Mouse (Mus musculus): ENCODE measurements around the gene Laptm5. TPM values are rescaled to one million over a fixed set of nuclear protein-coding genes. Genes with fewer than 3 reads are reported as not detected.
A peak's percentile ranks its signal among the peaks of the same experiment; 100 is the strongest.

Gene Laptm5
- polyA plus RNA-seq, 1 experiment: 63.2 TPM

GRCm38 (mm10) chr4:130896372-130896771 lies 16.6 kb upstream of the Laptm5 start:
- peak in 1 of 2 experiments; percentile 65 for DNase-seq (ENCODE audit: extremely low spot score in 1 of 2, low spot score in 1 of 2)

DNA sequence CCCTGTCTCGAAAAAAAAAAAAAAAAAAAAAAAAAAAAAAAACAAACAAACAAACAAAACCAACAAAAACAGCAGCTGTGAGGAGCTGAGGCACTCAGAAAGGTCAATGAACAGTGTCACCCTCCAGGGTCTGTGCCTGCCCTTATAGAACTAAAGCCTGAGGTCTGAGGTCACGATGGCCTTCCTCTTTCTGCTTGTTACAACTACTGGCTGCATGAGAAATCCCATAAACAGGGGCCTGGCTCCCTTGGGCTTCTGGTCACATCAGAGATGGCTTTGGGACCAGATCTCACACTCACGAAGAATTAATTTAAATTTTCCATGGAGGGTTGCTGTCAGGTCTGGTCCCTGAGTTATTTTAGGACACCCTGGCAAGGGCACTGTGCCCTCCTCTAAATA lies 13.5 kb upstream of the Laptm5 start:
- DNase-seq (ENCODE audit: extremely low spot score in 1 of 2, low spot score in 1 of 2): no peak

DNA sequence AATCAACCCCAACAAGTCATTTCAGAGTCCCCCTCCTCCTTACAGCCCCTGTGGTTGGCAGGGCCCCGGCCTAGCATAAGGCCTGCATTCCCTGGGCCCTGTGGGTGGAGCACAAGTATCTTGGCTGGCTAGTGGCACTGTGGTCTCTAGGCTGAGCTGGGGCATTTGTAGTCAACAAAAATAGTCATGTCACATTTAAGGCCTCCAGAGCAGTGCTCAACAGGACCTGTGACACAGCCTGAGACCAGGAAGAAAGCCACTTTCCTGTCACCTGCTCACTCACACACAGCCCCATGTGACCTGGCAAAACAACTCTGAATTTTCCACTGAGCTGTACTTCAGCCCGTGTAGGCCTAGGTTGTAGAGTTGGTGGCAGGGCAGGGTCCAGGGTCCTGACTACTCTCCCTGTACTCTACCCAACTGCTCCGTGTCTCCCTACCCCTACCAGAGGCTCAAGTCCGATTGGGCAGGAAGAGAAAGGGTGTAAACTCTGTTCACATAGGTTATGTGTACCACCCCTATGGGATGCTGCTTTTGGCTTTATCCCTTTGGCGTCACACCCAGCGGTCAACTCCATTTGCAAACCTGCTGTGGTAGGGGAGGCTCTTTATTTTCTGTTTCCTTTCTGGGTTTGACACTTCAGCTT lies 13.0 kb upstream of the Laptm5 start:
- no peak for DNase-seq (ENCODE audit: extremely low spot score in 1 of 2, low spot score in 1 of 2)

GRCm38 (mm10) chr4:130900746-130901145 lies 12.2 kb upstream of the Laptm5 start:
- no peak for DNase-seq (ENCODE audit: extremely low spot score in 1 of 2, low spot score in 1 of 2)

DNA sequence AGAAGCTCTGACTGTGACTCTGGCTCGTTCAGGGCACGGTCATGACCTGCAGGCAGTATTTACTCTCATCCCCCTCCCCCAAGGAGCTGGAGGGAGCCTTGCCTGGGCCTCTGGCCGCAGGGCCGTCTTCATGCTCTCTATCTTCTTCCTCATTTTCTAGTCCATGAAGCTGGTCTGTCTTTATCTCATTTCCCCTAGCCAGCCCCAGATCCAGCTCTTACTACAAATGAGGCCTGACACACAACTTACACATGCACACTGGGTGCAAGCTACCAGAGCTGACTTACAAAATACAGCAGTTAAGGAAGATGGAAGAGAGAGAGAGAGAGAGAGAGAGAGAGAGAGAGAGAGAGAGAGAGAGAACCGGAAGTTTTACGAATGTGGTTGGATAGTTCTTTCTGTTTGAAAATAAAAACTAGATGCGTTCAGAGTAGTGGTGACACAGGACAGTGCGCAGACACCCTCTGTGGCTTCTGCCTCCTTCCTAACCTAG lies 10.6 kb upstream of the Laptm5 start:
- DNase-seq (ENCODE audit: extremely low spot score in 1 of 2, low spot score in 1 of 2): no peak

- DNase-seq (ENCODE audit: extremely low spot score in 1 of 2, low spot score in 1 of 2): no peak
These were observed 7.9 kb upstream of the Laptm5 start for GRCm38 (mm10) chr4:130905025-130905424.

- DNase-seq (ENCODE audit: extremely low spot score in 1 of 2, low spot score in 1 of 2): no peak
These were observed 7.0 kb upstream of the Laptm5 start for GRCm38 (mm10) chr4:130905882-130906281.

DNA sequence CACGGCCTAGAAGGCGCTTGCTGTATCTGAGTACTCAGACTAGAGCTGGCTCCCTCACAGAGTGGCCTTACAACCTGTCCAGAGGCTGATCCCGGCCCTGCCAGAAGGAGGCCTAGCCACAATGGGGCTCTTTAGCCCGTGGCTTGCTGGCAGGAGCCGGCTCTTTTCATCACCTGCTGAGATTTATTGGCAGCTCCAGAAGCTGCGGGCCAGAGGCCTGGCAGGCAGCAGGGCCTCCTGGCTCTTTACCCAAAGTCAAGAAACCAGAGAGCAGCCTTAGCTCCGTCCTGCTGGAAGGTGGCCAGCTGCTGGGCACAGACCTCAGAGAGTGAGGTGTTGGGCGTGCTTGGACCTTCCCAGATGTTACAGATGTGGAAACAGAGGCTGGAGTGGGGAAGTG lies 6.6 kb upstream of the Laptm5 start:
- DNase-seq (ENCODE audit: extremely low spot score in 1 of 2, low spot score in 1 of 2): peak in 1 of 2 experiments; percentile 31

DNA sequence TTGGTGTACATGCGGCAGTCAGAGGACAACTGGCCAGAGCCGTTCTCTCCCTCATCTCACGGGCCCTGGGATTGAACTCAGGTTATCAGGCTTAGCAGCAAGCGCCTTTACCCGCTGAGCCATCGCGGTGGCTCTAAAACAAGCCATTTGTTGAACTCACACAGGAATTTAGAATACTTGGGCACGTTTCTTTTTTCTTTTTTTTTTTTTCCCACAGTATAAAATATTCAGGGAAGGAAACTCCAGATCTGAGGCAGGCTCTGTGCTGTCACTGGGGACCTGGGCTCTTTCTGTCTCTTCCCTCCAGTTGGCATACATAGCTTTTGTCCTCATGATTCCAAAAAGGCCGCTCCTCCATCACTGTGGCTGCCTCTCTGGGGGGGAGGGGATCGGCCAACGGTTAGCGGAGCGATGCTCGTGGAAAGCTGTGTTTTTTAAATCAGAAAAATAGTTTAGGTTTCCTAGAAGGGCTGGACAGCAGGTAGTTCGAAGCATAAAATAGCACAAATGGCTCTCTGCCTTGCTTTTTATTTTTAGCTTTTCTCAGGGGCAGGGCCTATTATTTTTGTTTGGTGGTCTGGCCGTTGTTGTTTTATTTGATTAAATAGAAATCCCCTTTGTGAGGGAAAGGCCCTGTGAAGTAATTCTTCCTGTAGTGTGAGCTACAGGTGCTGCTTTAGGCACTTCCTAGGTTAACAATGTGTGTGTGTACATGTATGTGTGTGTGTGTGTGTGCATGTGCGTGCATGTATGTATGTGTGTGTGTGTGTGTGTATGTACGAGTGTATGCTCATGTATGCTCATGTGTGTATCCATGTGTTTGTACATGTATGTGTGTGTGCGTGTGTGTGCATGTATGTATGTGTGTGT lies 5.5 kb upstream of the Laptm5 start:
- DNase-seq (ENCODE audit: extremely low spot score in 1 of 2, low spot score in 1 of 2): no peak

DNA sequence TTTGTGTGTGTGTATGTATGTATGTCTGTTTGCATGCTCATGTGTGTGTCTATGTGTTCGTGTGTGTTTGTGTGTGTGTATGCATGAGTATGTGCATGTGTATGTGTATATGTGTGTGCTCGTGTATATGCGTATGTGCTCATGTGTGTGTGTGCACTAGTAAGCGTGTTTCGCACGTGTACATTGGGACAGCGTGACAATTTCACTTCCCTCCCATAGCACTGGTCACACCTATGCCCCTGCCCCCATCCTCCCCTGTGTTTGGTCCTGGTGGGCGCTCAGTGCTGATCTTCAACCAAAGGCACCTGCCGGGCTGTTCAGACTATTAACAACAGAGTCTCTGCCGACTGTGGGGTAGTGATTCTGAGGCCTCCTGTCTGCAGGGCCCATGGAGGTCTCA lies 4.8 kb upstream of the Laptm5 start:
- DNase-seq (ENCODE audit: extremely low spot score in 1 of 2, low spot score in 1 of 2): no peak

DNA sequence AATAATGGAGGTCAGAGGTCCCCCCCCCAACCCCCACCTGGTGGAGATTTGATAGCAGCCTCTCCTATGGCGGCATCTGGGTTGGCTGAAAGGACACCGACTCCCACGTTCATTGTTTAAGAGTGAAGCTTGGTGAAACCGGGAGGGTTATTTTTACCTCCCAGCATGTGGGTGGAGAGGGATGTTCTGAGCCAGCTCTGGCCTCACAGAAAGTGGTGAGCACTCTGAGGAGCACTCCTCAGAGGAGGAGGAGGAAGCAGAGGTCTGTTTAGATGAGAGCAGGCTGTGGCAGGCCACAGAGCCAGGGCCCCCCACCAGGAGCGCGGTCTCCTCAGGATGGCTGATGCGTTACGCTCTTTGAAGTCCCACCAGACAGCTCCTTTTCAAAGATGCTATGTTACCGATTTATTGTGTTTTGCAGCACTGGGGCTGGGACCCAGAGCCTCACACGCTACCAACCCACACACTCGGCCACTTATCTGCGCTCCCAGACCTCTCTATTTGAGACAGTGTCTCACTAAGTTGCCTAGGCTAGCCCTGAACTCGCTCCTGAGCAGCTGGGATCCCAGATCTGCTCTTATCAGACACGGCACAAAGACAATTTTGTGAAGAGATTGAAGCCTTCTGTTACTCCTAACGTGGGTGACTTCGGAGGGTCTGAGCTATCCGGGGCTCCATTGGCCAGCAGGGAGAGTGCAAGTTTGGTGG lies 3.6 kb upstream of the Laptm5 start:
- peak; percentile 49 to 82 for DNase-seq (ENCODE audit: extremely low spot score in 1 of 2, low spot score in 1 of 2)

- DNase-seq (ENCODE audit: extremely low spot score in 1 of 2, low spot score in 1 of 2): no peak
These were observed 2.3 kb upstream of the Laptm5 start for GRCm38 (mm10) chr4:130910666-130911065.

DNA sequence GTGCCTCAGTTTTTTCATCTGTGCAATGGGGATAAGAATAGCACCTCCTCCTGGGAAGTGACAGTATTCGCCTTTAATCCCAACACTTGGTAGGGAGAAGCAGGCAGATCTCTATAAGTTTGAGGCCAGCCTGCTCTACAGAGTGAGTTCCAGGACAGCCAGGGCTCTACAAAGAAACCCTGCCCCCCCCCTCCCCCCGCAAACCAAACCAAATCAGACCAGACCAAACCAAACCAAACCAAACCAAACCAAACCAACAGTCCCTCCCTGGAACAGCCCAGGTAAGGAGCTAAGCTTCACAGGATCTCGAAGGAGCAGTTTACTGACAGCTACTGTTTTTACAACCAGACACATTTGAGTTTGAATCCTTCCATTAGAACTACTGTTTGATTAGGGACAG lies 299 bp upstream of the Laptm5 start:
- DNase-seq (ENCODE audit: extremely low spot score in 1 of 2, low spot score in 1 of 2): no peak

GRCm38 (mm10) chr4:130913511-130913910 lies 586 bp downstream of the Laptm5 start:
- no peak for DNase-seq (ENCODE audit: extremely low spot score in 1 of 2, low spot score in 1 of 2)

DNA sequence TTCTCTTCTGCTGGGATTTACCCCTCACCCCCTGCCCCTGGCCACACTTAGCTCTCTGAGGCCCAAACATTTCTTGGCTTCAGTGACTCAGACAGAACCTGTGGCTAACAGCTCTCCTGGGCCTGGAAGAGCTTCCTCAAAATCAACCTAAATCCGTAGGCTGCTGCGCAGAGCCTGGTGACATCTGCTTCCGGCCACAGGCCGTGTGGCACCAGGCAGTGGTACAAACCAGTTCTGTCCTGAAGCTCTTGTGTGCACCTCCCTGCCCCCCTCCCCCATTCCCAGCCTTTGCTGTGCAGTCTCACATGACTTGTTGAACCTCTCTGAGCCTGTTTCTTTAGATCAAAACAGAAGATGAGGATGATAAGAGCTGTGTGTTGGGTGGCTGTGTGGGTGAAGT lies 1.1 kb downstream of the Laptm5 start:
- no peak for DNase-seq (ENCODE audit: extremely low spot score in 1 of 2, low spot score in 1 of 2)

GRCm38 (mm10) chr4:130914527-130914926 lies 1.6 kb downstream of the Laptm5 start:
- DNase-seq (ENCODE audit: extremely low spot score in 1 of 2, low spot score in 1 of 2): no peak

- DNase-seq (ENCODE audit: extremely low spot score in 1 of 2, low spot score in 1 of 2): no peak
These were observed 2.2 kb downstream of the Laptm5 start for GRCm38 (mm10) chr4:130915006-130915667.

GRCm38 (mm10) chr4:130915668-130916035 lies 2.7 kb downstream of the Laptm5 start:
- DNase-seq (ENCODE audit: extremely low spot score in 1 of 2, low spot score in 1 of 2): no peak

DNA sequence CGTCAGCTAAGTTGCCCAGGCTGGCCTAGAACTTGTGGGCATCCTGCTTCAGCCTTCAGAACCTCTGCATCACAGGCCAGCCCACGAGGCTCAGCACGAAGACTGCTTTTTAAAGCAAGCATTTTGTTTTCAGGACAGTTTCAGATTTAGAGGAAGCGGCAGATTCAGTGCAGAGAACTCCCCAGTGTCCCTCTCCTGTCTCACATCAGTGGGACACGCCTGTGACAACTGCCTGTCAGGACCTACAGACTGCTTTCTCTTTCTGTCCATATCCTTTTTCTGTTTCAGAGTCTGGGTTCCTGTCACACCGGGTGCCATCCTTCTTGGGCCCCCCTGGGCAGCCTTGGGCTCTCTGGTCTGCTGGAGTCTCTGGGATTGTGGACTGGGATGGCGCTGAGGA lies 3.7 kb downstream of the Laptm5 start:
- DNase-seq (ENCODE audit: extremely low spot score in 1 of 2, low spot score in 1 of 2): no peak

- no peak for DNase-seq (ENCODE audit: extremely low spot score in 1 of 2, low spot score in 1 of 2)
These were observed 4.6 kb downstream of the Laptm5 start for GRCm38 (mm10) chr4:130917564-130917963.

Measured in frontal cortex, adult 2 months (tissue).